Mouse (Mus musculus): ENCODE data around the gene Tenm4.
"Not testable (repeated sequence)": the region's sequence is repeated elsewhere in the genome, so short reads cannot be mapped to it uniquely, and the experiment has no call there.

The Tenm4 gene

DNA sequence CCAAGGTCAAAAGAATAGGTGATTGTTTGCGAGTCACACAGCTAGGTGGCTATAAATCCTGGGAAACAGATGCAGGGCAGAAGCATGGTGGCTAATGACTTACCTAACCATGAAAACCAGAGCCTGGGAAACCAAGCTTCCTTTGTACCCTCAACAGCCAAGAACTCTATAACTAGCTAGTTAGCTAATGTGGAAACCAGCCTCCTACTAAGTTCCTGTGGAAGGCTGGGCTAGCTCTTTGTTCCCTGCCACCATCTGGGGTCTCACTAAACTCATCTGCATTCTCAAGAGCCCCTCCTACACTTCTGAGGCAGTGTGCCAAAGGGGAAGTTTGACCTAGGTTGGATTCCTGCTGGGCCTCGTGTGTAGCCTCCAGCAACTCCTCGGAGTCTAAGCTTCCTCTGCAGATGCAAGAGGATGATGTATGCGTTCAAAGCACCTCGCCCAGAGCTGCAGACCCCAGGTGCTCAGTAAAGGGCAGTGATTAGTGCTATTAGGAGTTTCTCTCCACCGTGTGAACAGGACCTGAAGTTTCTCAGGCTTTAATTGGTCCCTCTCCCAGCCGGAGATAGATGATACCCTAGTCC lies 719.1 kb downstream of the Tenm4 start:
- no peak for DNase-seq (ENCODE audit: low read depth, low spot score)

GRCm38 (mm10) chr7:96890987-96891386 lies 719.9 kb downstream of the Tenm4 start:
- no peak for DNase-seq (ENCODE audit: low read depth, low spot score)

- no peak for DNase-seq (ENCODE audit: low read depth, low spot score)
Measured at GRCm38 (mm10) chr7:96899036-96899569, 728.1 kb downstream of the Tenm4 start.

DNA sequence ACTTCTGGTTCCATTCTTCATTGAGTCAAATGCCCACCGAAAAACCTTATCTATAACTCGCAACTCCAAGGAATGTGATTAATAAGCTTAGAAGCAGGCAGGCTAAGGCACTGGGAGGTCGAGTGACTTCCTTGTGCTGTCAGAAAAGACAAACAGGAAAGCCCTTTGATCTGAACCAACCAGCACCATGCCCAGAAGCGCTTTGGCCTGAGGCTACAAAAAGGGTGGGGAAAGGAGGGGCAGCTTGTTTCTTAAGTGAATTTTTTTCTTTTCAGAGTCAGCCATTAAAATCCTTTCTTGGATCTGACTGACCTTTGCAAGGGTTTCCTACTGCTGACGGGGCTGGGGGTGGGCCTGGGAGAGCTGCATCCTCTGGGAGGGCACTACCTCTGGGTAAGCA lies 731.1 kb downstream of the Tenm4 start:
- no peak for DNase-seq (ENCODE audit: low read depth, low spot score)

GRCm38 (mm10) chr7:96903088-96903985 lies 732.3 kb downstream of the Tenm4 start:
- DNase-seq (ENCODE audit: low read depth, low spot score) = no peak

DNA sequence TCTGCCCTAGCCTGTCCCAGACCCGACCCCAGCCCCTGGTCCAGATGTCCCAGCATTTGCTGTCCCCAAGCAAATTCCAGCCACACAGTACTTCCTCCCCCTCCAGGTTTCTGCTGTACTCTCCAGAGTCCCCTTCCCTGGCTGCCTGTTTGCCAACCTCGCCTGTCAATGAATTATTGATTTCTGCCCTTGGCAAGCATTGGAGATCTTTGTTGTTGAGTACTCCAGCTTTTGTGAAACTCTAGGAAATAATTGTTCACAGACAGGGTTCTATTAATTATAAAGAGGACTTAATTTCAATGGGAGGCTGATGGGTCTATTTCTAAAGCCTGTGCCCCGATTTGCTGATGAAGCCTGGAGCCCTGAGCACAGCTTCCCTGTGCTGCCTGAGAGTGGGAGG lies 733.4 kb downstream of the Tenm4 start:
- DNase-seq (ENCODE audit: low read depth, low spot score) = no peak

- DNase-seq (ENCODE audit: low read depth, low spot score) = no peak
Measured at GRCm38 (mm10) chr7:96904936-96905335, 733.9 kb downstream of the Tenm4 start.

DNA sequence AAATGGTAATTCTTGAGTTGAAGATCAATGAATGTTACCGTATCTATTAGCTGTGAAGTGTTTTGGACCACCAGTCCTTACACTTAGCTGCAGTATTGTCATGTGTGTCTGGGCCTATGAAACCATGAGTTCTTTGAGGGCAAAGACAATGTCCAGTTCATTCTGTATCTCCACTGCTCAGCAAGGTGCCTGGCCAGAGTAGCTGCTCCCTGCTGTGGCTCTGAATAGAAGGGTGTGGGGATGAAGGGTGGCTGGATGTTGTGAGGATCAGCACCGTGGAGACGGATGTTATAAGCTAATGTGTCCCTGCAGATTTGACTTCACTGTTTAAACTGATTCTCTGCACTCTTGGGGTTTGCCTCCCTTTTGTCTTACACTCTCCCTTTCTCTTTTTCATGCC lies 734.4 kb downstream of the Tenm4 start:
- DNase-seq (ENCODE audit: low read depth, low spot score) = no peak

DNA sequence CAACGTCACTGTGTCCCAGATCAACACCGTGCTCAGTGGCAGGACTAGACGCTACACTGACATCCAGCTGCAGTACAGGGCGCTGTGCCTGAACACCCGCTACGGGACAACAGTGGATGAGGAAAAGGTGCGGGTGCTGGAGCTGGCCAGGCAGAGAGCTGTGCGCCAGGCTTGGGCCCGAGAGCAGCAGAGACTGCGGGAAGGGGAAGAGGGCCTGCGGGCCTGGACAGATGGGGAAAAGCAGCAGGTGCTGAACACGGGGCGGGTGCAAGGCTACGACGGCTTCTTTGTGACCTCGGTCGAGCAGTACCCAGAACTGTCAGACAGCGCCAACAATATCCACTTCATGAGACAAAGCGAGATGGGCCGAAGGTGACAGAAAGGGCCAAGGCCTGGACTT lies 735.2 kb downstream of the Tenm4 start:
- DNase-seq (ENCODE audit: low read depth, low spot score) = no peak

DNA sequence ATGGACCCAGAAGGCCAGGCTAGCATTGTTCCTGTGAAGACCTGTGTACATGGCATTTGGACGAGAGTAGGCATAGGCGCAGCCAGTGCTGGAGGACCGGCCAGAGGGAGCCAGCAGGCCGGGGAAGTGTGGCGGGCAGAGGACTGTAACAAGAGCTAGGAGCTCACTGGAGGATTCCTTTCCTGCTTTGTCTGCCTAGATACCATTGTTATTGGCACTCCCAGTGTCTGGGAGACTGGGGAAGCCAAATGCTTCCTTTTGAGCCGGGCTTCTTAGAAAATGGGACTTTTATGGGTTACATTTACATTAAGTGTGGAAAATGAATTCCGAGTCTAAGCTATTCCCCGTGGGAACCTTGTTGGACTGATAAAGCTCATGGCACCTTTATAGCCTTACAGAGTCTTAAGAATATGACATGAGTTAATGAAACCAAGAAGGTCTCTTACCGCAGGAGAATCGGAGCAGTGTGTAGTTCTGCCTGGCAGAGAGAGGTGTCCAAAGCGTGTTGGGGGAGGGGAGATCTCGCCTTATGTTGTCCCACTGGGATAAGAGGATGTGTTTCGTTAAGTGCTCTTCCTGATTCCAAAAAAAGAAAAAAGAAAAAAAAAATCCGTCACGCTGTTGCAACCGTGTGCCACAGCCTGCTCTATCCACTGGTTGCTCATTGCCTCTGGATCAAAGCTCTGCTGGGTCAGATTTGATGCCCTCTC lies 737.1 kb downstream of the Tenm4 start:
- DNase-seq (ENCODE audit: low read depth, low spot score) = no peak

DNA sequence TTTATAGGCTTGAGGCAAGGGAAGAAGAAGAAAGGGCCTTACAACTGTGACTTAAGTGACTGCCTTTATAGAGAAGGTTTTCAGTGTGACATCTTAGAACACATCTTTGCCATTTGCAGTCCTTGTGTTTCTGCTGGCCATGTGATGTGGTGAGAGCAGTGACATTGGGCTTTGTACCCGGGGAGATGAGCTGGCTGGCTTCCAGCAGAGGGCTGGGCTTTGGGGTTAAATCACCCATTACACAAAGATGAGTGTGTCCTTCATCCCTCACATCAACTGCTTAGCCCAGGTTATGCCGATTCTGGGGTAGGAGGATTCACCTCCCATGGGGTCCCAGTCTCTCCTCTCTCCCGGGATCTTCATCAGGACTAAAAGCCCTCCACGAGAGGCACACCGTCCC lies 738.8 kb downstream of the Tenm4 start:
- DNase-seq (ENCODE audit: low read depth, low spot score) = no peak

DNA sequence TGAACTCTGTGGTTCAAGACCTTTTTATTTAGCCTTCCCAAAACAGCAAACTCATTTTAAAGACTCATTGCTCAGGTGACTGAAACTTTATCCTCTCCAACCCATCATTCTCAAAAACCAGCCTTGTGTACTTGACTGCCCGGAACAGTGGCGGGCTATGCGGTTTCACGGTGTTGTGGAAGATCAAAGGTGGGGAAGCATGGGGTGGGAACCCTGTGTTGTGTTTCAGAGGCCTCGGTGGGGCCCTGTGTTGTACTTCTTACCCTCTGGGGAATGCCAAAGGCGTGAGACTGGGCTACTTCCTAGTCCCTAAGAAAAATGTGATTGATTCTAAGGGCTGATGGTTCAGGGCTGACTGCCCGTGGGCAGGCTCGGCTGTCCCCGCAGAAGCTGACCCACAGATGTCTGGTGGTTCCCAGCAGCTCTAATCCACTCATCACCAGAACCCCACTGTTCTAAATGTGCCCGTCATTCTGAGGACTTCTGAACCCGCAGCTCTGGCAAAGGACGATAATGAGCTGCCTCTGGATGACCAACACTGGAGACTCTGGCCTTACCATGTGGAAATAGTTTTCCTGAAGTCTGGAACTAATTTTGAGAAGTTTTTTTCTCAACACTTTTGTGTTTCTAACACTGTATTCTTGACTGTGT lies 739.4 kb downstream of the Tenm4 start:
- no peak for DNase-seq (ENCODE audit: low read depth, low spot score)

GRCm38 (mm10) chr7:96914031-96914430 lies 743.0 kb downstream of the Tenm4 start:
- DNase-seq (ENCODE audit: low read depth, low spot score) = peak; percentile 74

DNA sequence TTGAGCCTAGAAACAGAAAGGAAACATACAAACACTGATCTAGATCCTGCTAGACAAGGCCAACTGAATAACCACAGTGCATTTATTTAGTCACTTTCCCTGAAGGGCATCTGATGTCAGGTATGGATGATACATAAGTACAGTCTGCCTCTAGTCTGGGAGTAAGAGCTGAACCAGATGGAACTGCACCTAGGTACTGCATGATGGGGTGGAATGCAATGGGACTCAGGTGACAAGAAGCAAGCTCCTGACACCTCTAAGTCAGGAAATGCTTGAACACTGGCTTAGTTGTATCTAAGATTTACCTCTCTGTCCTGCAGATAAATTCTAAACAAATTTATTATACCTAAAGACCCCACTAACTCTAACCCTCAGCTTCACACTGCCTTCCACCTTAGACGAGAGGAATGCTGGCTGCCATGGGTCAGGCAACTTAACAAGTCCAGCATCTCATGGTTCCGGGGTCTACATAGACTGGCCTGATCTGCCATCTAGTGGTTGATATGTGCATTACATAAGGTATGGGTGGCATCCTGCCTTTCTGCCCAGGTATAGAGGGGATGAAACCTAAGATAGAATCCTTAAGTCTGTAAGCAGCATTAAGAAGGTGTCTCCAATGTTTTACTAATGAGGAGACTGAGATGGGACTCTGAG lies 744.5 kb downstream of the Tenm4 start:
- DNase-seq (ENCODE audit: low read depth, low spot score) = peak; percentile 70

DNA sequence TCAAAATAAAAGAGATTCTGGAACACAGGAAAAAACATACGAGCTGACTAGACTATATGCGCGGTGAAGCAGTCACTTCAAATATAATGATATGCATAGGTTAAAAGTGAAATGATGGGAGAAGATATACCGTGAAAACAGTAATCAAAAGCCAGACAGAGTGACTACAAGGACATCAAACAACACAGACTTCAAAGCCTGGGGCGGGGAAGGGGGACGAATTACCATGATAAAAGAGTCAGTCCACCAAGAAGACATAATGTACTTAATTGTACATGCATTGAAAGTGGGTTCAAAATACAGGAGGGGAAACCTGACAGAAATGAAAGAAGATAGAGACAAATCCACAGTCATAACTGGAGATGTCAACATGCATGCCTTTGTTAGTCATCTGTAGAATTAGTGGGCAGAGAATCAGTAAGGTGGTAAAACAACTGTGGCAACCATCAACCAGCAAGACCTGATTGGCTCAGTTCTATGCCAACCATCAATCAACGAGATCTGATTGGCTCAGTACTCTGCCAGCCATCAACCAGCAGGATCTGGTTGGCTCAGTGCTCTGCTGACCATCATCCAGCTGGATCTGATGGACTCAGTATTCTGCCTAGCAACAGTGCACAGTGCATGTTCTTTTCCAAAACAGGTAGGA lies 749.5 kb downstream of the Tenm4 start:
- DNase-seq (ENCODE audit: low read depth, low spot score) = no peak

GRCm38 (mm10) chr7:96922927-96923326 lies 751.9 kb downstream of the Tenm4 start:
- no peak for DNase-seq (ENCODE audit: low read depth, low spot score)

GRCm38 (mm10) chr7:96943715-96944377 lies 772.8 kb downstream of the Tenm4 start:
- DNase-seq (ENCODE audit: low read depth, low spot score) = no peak

DNA sequence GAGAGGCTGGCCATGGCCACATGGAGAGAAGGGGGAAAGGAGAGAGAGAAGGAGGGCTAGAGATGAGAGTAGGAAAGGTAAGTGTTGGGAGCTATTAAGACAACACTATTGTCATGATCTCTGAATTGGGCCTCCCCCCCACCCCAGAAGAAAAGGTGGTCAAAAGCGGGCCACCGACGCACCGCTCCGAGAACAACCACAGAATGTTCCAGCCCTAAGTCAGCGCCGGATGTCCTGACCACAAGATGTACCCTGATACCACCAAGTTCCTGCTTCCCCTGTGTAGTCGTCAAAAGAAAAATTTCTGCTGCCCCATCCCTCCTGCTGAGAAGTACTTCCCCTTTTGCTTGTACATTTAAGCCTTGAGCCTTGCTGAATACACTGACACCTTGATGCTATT lies 775.5 kb downstream of the Tenm4 start:
- not testable (repeated sequence) for DNase-seq (ENCODE audit: low read depth, low spot score)

DNA sequence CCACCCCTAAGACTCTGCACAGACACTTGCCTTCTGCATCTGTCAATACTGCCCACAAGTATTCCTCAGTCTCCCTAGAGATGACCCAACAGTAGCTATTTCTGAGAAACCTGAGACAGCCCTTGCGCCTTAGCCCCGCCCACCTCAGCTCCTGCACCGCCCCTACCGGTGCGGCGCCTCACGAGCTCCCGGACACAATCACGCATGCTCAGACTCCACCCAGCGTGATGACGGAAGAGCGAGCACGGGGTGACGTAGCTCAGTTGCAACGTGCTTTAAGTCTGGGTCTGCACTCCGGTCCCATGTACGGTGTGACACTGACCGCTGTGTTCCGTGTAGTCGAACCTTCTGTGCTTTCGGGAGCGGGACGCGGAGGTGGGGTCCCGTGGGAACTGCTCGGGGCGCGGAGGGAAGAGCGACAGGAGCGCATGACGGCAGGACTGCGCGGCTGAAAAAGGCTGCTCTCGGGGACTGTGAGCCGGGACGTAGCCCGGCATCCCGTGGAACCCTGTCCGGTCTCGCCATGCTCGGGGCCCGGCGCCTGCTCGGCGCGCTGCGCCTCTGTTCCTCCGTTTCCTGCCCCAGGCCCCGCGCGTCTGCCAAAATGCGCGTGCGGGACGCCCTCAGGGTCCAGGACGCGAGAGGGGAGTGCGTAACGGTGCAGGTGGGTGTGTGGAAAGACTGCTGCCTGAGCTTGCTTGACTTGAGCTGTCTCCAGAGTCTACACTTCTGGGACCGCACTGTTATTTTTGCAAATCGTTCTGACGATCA lies 780.4 kb downstream of the Tenm4 start, which contains the start of gene Nars2:
Gene Nars2 (plus strand): TSS at position 225 of the 771 bp plus-strand sequence.
- peak; percentile 97 for DNase-seq (ENCODE audit: low read depth, low spot score)
